Mouse (Mus musculus) ES-Bruce4 (cell line): ENCODE results near the gene Wars2.

ENCODE experiments used
- CTCF ChIP-seq: IDR thresholded peaks from one replicate; pipeline ENCODE4 v1.8.1; 2011; ENCODE audit warnings: low read depth, low read length
- POLR2A ChIP-seq: IDR thresholded peaks from one replicate; pipeline ENCODE4 v1.8.1; 2011; ENCODE audit warnings: low read length; ENCODE audit not compliant: insufficient read depth

DNA sequence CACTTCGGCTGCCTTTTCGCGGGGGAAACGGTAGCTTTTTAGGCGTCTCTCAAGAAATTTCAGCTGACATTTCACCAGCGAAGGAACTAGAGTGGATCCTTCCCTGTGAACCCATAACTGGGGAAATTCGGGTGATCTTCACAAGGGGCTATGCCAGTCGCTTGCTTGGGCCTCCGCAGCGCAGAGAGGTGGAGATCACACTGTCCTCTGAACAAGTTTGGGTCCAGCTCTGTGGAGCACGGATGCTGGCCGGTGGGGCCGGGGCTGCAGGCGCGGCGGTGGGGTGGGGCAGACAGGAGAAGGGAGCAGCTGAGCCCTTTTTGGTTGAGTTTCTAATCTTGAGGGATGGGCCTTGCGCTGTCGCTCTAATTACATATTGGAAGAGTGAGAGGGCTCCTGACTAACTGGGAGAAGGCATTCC, 120.5 kb downstream of the Wars2 start:
- TF ChIP-seq POLR2A (no peak), CTCF (no peak)
